Mouse (Mus musculus) left cerebral cortex, adult 18-20 months (tissue): ENCODE measurements around the gene Gbe1. TPM values are rescaled to one million over a fixed set of nuclear protein-coding genes. Genes with fewer than 3 reads are reported as not detected.

Source experiments
- DNase-seq, 2 experiments: peaks; one replicate each; pipeline ENCODE4 v3.0.0; 2021 to 2022; ENCODE audit warnings: low spot score in 2 of 2, mixed read lengths in 1 of 2
- long read RNA-seq, 2 experiments: library from polyadenylated mRNA; stranded (forward); transcript quantifications; one replicate each; pipeline ENCODE4 v2.0.0; 2021
- total RNA-seq, 2 experiments: library from RNA; stranded (reverse); gene quantifications; 2 replicates each; pipeline ENCODE4 v1.2.3; 2021

Gbe1 gene
- 1 to 10 TPM; 9.0 to 9.7 TPM for total RNA-seq
- long read RNA-seq, experiment 1, partial matches to known transcripts, result 0 of 15 reads
- long read RNA-seq, experiment 1, other reads (novel, unspliced or antisense), result 14 of 15 reads
- long read RNA-seq, experiment 2, partial matches to known transcripts, result 0 of 14 reads
- long read RNA-seq, experiment 2, other reads (novel, unspliced or antisense), result 14 of 14 reads

DNA sequence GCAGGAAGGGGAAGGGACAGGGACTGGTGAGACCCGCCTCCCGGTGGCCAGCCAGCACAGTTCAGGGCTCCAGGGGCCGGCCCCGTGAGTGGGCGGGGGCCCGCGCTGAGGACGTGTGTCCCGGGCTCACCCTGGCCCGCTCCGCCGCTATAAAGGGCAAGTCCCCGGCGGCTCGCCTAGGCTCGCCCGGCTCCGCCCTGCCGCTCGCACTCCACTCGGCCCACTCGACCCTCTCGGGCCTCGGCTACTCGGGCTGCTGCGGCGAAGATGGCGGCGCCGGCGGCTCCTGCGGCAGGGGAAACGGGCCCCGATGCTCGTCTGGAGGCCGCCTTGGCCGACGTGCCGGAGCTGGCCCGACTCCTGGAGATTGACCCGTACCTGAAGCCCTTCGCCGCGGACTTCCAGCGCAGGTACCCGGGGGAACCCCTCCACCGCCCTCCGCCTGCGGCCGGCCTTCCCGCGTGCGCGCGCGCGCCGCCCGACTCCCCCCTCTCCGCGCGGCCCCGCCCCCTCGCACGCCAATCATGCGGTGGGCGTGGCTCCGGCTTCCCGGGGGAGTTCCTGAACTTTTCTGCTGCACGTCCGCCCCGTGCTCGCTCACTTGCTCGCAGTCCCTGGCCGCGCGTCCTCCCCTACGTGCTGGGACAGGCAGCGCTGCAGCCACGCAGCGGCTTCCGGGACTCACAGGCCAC is at the start of gene Gbe1:
TSS of gene Gbe1 (plus strand) at position 64 of the 692 bp plus-strand sequence.
- peak; percentile 81 to 85 for DNase-seq

GRCm38 (mm10) chr16:70310691-70311090 is 3.1 kb upstream of the Gbe1 start:
- DNase-seq, result no peak

GRCm38 (mm10) chr16:70313496-70313885 is 258 bp upstream of the Gbe1 start:
- no peak for DNase-seq

DNA sequence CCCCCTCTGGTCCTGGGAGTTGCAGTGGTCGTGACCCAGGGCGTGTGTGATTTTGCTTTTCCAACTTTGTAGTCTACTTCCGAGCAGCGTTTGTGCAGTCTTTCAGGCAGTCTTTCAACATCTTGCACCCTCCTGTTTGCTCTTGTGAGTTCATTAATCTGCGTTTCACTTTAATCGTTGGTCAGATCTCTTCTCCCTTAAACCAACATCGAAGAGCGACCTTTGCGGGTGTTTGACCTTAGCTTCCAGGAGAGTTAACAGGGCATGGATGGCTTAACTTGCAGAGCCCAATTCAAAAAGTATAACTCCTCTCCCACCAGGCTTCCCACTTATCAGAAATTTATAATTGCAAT is 805 bp downstream of the Gbe1 start:
- no peak for DNase-seq

DNA sequence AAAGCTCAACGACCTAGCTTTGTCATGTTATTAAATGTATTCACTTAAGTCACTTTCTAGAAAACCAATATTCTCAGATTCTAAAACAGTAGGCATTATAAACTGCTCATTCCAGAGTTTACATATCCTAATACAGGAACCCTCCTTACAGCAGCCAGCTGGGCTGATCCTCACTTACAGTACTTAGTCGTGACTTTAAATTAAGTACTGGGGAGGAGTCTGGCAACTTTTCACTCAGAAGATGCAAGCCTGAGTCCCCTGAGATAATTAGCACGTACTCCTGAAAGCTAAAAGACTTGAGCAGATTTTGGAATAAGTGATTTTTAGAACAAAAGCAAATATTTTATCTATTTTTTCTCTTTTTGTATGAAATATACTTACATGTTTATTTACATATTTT is 1.5 kb downstream of the Gbe1 start:
- no peak for DNase-seq

DNA sequence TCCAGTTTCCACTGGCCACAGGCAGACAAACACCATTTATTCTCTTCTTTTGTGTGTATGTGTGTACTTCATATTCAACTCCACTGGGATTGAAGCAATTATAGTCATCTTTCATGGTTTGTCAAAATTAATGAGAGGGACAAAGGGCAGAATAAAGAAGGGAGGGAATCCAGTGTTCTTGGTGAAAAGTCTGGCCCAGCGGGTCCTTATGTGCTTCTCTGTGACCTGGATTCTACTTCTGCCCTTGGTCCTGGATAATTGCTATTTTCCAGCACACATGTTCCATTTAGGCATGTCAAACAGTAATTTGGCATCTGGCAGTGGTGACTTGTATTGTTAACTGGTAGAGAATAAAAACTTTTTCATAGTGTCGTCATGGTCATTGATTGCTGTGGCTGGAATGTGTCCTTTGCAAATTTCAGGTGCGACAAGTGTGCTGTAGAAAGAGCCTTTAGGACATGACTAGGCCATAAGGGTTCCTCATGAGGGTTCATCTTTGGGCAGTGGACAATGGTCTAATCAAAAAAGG is 2.2 kb downstream of the Gbe1 start:
- no peak for DNase-seq

DNA sequence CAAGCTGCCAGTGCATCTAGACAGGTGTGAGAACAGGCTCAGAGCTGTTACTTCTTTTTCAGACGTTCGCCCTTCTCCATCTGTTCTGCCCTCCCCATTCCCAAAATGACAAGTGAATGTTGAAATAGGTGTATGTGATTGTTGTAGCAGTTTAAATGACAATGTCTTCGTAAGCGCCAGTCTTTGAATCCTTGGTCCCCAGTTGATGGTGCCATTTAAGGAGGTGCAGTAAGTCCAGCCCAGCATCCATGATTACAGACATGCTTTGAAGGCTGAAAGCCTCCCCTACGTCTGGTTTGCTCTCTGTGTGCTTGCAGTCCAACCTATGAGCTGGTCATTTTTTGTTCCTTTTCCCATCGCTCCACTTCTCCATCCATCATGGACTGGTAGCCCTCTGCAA is 5.6 kb downstream of the Gbe1 start:
- DNase-seq, result no peak

DNA sequence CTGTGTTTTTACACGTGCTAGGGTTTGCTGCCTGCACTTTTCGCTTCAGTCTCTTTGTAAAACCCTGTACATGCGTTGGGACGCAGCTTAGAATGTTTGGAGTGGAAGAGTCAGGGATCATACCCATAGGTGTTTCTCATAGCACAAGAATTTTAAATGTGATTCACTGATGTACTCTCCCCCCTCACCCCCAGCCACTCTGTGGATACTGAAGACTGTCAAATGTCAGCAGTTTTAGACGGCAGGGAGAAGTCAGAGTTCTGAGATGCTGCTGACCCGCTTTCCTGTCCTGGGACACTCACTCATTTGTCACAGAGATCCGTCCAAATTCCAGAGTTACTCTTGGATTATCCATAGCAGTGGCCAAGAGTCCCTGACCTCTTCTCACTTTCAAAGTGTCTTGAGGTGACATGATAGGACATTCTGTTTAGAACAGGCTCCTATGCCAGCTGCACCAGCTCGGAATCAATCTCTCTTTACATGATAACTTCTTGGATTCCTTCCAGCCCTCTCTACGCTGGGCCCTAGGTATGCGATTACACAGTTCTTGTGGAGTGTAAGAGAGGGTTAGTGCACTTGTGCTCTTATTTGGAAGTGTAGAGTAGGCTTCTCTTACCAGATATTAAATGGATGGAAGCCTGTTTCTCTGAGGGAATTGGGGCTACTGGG is 7.0 kb downstream of the Gbe1 start:
- DNase-seq, result no peak

DNA sequence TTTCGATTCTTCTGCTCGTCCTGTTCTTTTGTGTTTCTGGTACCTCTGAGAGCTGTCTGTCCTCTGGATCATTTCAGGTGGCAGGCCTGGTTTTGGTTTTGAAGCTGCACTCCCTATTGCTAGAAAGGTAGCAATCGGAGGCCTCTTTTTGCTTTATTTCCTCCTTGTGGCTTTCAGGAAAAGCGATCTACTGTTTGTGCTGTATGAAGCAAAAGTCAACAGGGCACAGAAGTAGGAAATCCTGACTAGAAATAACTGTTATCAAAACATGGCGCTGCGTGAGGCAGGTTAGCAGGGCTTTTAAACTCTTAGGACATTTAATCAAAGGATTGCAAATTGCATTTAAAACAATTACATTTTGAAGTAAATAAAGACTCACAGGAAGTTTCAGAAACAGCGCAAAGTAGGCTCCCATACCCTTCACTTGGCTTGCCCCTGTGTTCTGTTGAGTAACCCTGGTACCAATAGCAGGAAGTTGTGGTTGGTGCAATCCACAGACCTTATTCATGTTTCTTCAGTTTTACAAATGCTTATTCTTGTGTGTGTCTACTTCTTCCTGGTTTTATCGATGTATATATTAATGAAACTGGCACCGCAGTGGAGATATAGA is 12.7 kb downstream of the Gbe1 start:
- no peak for DNase-seq

DNA sequence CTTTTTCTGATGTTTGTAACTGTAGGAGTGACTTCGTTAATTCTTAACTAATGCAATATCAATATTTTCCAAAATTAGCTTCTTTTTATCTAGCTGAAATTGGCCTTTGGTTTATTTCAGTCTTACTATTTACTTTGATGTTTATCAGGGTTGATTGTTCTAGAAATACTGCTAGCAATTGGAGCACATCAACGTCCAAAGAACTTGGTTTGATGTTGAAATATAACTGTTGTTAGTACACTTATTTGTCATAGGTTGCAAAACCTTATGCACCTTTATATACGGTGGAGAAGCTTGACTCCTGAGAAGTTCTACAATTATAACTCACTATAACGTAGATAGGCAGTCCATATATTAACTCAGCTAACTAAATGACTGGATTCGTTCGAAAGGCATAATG is 14.8 kb downstream of the Gbe1 start:
- no peak for DNase-seq

DNA sequence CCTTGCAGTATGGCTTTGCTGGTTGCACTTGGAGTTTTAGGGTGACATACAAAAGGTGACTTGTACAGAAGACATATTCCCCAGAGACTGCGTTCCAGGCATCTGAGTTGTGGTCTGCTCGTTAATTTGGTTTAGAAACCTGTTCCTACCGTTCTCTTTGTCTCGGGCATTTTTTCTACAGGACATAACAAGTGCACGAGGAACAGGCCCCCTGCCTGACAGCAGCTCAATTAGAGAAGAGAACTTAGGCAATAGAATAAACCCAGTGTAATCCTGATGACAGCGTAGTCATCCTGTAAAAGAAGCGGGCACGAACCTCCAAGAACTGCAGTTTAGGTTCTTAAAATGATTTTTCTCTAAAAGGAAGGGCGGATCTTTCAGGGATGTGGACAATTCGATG is 15.3 kb downstream of the Gbe1 start:
- no peak for DNase-seq

GRCm38 (mm10) chr16:70329471-70329870 is 15.7 kb downstream of the Gbe1 start:
- no peak for DNase-seq

GRCm38 (mm10) chr16:70330007-70330406 is 16.3 kb downstream of the Gbe1 start:
- no peak for DNase-seq

DNA sequence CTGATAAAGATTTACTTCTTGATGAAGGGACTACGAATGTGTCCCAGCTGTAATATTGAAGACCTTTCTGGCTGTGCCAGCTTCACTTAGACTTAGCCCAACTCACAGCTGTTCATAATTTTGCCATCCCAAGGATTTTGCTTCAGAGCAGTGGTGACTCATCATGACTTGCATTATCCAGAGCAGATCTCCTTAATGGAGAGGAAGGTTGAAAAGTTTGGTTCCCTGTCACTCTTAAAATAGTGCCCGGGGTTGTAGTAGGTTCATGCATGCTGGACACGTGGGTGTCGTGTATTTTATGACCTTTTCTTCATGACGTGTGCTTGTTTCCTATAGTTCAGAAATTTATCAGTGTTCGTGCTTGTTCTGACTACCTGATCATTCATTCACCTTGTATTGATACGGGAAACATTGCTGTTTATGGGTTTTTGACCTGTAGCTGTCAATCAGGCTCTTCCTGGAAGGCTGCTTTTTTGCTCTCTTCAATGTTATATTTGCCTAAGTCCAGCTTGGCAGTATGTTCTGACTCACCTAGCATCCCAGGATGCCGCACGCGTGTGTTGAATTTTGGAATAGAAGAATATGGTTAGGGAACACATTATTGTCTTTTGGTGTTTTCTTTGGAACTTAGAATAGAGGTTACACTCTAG is 17.0 kb downstream of the Gbe1 start:
- DNase-seq, result no peak

GRCm38 (mm10) chr16:70334812-70335211 is 21.1 kb downstream of the Gbe1 start:
- no peak for DNase-seq

DNA sequence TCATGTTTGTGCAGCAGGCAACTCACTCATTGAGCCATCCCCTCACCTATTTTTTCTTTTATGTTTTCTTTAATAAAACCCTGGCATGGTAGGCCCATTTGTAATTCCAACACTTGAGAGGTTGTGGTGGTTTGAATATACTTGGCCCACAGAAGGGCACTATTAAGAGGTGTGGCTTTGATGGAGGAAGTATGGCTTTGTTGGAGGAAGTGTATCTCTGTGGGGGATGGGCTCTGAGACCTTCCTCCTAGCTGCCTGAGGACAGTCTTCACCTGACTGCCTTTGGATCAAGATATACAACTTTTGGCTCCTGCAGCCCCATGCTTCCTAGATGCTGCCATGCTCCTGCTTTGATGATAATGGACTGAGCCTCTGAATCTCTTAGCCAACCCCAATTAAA is 21.7 kb downstream of the Gbe1 start:
- DNase-seq, result no peak

- no peak for DNase-seq
These were observed 23.9 kb downstream of the Gbe1 start for GRCm38 (mm10) chr16:70337661-70338060.

- DNase-seq, result no peak
These were observed 30.7 kb downstream of the Gbe1 start for GRCm38 (mm10) chr16:70344496-70344895.

DNA sequence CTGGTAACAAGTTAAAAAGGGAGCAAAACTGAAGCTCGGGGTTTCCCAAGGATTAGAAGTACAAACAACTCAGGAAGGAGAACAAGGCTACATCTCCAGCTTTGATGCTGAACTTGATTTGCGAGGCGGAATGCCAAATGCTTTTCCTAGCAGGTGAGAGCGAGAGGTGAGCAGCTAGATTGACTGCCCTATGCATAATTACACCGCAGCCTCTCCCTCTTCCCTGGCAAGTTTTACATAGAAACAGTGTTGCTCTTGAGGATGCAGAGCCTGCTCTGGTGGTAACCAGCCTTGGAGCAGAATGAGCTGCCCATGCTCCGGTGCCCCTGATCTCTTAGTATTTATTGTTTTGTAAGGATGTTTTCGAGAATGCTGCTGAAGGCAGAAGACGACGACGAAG is 31.9 kb downstream of the Gbe1 start:
- DNase-seq, result no peak

- no peak for DNase-seq
These were observed 36.3 kb downstream of the Gbe1 start for GRCm38 (mm10) chr16:70350011-70350410.

GRCm38 (mm10) chr16:70351641-70352280 is 38.0 kb downstream of the Gbe1 start:
- DNase-seq, result no peak
